Mouse (Mus musculus): ENCODE results near the gene 9530077C05Rik. TPM values are rescaled to one million over a fixed set of nuclear protein-coding genes. Genes with fewer than 3 reads are reported as not detected.

Gene 9530077C05Rik
- polyA plus RNA-seq, 1 experiment from 2014 or later: 1.6 TPM

GRCm38 (mm10) chr9:22484562-22485308, 73.4 kb downstream of the 9530077C05Rik start:
- Histone ChIP-seq H3K4me3 (ENCODE audit: low read depth, low read length) (no peak overlapping the region), H3K27me3 (ENCODE audit: insufficient read depth, low read length) (no peaks in the 10 kb centered on the region), H3K9me3 (ENCODE audit: low read length) (no peaks in the 10 kb centered on the region), H3K9ac (replicated peaks) (no peak overlapping the region), H3K4me2 (ENCODE audit: low read depth, low read length) (no peak overlapping the region), H3K27ac (ENCODE audit: low read depth) (no peak overlapping the region), H3K4me1 (ENCODE audit: insufficient read depth) (no peaks in the 10 kb centered on the region; the same call in 1 of the 2 replicates), H3K36me3 (replicated peaks; ENCODE audit: insufficient read depth, low read length) (no peaks in the 10 kb centered on the region)
- WGBS (ENCODE audit: insufficient replicate concordance): 67% methylated on average over 12 of the region's 12 CpGs
- ATAC-seq (no peak), DNase-seq (no peak)
- TF ChIP-seq CTCF (IDR thresholded peaks at IDR 0.05; ENCODE audit: low read depth) (no peak), EP300 (IDR thresholded peaks at IDR 0.05; ENCODE audit: low read depth) (no peak)

- WGBS (ENCODE audit: insufficient replicate concordance): 84% methylated on average over 7 of the region's 7 CpGs
- Histone ChIP-seq H3K27me3 (ENCODE audit: insufficient read depth, low read length) (no peaks in the 10 kb centered on the region), H3K9ac (replicated peaks) (no peak overlapping the region), H3K4me1 (ENCODE audit: insufficient read depth) (no peaks in the 10 kb centered on the region; the same call in 1 of the 2 replicates), H3K9me3 (ENCODE audit: low read length) (no peaks in the 10 kb centered on the region), H3K4me3 (ENCODE audit: low read depth, low read length) (no peak overlapping the region), H3K36me3 (replicated peaks; ENCODE audit: insufficient read depth, low read length) (no peaks in the 10 kb centered on the region), H3K27ac (ENCODE audit: low read depth) (no peak overlapping the region), H3K4me2 (ENCODE audit: low read depth, low read length) (no peak overlapping the region)
- TF ChIP-seq EP300 (IDR thresholded peaks at IDR 0.05; ENCODE audit: low read depth): no peak
- DNase-seq (no peak), ATAC-seq (no peak)
Observed at GRCm38 (mm10) chr9:22486211-22486610, 74.9 kb downstream of the 9530077C05Rik start.

GRCm38 (mm10) chr9:22488963-22489362, 77.7 kb downstream of the 9530077C05Rik start:
- Histone ChIP-seq H3K9me3 (ENCODE audit: low read length) (no peaks in the 10 kb centered on the region), H3K4me1 (ENCODE audit: insufficient read depth) (no peaks in the 10 kb centered on the region; the same call in 1 of the 2 replicates), H3K36me3 (replicated peaks; ENCODE audit: insufficient read depth, low read length) (no peaks in the 10 kb centered on the region; the same call in 1 of the 2 replicates), H3K4me3 (ENCODE audit: low read depth, low read length) (no peak overlapping the region), H3K27ac (ENCODE audit: low read depth) (no peak overlapping the region), H3K27me3 (ENCODE audit: insufficient read depth, low read length) (no peaks in the 10 kb centered on the region), H3K9ac (replicated peaks) (no peak overlapping the region), H3K4me2 (ENCODE audit: low read depth, low read length) (no peak overlapping the region)
- no peak for DNase-seq
- TF ChIP-seq CTCF (IDR thresholded peaks at IDR 0.05; ENCODE audit: low read depth) (no peak), EP300 (IDR thresholded peaks at IDR 0.05; ENCODE audit: low read depth) (no peak)
- WGBS (ENCODE audit: insufficient replicate concordance): 61% methylated on average over 9 of the region's 9 CpGs
- no peak for ATAC-seq

Other genes with a start within 250 kb of the 9530077C05Rik start
- gene Zfp872, start 223.4 kb upstream of the 9530077C05Rik start, polyA plus RNA-seq (2015; fragmentation: Nextera tagmentation; extraction: Ambion mirVana): 0.04 TPM in 2 replicates
- gene Zfp809, start 185.8 kb upstream of the 9530077C05Rik start, polyA plus RNA-seq (2015; fragmentation: Nextera tagmentation; extraction: Ambion mirVana): 4.2 and 4.4 TPM in 2 replicates
- 0.69 and 0.99 TPM in 2 replicates for gene Zfp599, start 151.6 kb upstream of the 9530077C05Rik start, polyA plus RNA-seq (2015; fragmentation: Nextera tagmentation; extraction: Ambion mirVana)
- gene Zfp810, start 103.9 kb upstream of the 9530077C05Rik start, polyA plus RNA-seq (2015; fragmentation: Nextera tagmentation; extraction: Ambion mirVana): 4.8 and 4.9 TPM in 2 replicates
- gene Anln, start 22.3 kb upstream of the 9530077C05Rik start, polyA plus RNA-seq (2015; fragmentation: Nextera tagmentation; extraction: Ambion mirVana): 6.9 and 7.2 TPM in 2 replicates
- gene Gm17545, start 42.8 kb downstream of the 9530077C05Rik start, polyA plus RNA-seq (2015; fragmentation: Nextera tagmentation; extraction: Ambion mirVana): not detected in 2 replicates
- gene Rp9, start 58.2 kb downstream of the 9530077C05Rik start, polyA plus RNA-seq (2015; fragmentation: Nextera tagmentation; extraction: Ambion mirVana): 42.2 and 47.9 TPM in 2 replicates
- gene Bbs9, start 64.2 kb downstream of the 9530077C05Rik start, polyA plus RNA-seq (2015; fragmentation: Nextera tagmentation; extraction: Ambion mirVana): 1.6 and 1.8 TPM in 2 replicates

All from liver, postnatal 0 days (tissue).